Mouse (Mus musculus): ENCODE measurements around the gene Mfap4. TPM values are rescaled to one million over a fixed set of nuclear protein-coding genes. Genes with fewer than 3 reads are reported as not detected.
A peak's percentile ranks its signal among the peaks of the same experiment; 100 is the strongest.

The Mfap4 gene
- polyA plus RNA-seq, 1 experiment from 2014 or later = 11.0 TPM

DNA sequence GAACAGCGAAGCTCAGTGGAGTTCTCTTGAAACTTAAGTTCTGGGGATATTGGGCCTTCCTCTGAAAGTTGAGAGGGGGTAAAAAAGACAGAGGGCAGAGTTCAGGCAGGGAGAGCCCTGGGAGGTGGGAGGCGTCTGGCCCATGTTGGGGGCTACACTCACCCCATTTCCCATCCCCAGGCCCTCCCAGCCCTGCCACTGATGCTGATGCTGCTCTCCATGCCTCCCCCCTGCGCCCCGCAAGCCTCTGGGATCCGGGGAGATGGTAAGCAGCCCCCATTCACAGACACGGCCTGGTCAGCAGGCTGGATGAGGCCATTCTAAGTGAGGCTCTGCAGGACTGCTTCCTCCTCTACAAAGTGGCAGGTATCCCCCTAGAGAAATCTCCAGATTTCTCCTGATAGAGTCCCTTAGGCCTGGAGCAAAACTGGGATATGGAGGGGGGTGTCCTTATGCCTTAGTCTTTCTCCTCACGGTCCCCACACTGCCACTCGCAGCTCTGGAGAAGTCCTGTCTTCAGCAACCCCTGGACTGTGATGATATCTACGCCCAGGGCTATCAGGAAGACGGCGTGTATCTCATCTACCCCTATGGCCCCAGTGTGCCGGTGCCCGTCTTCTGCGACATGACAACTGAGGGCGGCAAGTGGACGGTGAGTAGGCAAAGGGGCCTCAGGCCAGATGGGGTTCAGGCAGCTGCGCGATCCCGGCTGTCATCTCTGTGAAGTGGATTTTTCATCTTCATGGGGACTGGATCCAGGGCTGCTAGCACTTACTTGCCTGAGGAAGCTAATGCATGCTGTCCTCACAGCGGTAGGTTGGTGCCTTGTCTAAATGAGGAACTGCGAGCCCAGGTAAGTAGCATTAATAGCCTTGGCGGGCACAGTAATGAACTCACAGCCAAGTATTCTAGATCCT is 568 bp downstream of the Mfap4 start:
- no peak for ATAC-seq
- peak overlapping the region; percentile 69 for H3K27ac ChIP-seq
- H3K4me3 ChIP-seq = no peak overlapping the region
- H3K4me2 ChIP-seq = peak overlapping the region; percentile 6; the same call in 1 of the 2 replicates
- 67% methylated on average over 22 of the region's 22 CpGs for WGBS (ENCODE audit: insufficient replicate concordance)
- peaks cover 12% of the 10 kb centered on the region; the same call in 1 of the 2 replicates for H3K27me3 ChIP-seq (replicated peaks)
- H3K9me3 ChIP-seq (replicated peaks) = no peaks in the 10 kb centered on the region
- H3K36me3 ChIP-seq = peaks cover 30% of the 10 kb centered on the region
- peaks cover 5% of the 10 kb centered on the region for H3K4me1 ChIP-seq
- H3K9ac ChIP-seq = no peak overlapping the region

- peaks cover 38% of the 10 kb centered on the region for H3K36me3 ChIP-seq
- no peak overlapping the region for H3K9ac ChIP-seq
- H3K4me2 ChIP-seq = no peak overlapping the region
- H3K27ac ChIP-seq = no peak overlapping the region
- no peaks in the 10 kb centered on the region for H3K9me3 ChIP-seq (replicated peaks)
- 78% methylated on average over 14 of the region's 14 CpGs for WGBS (ENCODE audit: insufficient replicate concordance)
- H3K4me3 ChIP-seq = no peak overlapping the region
- no peak for ATAC-seq
- peaks cover 12% of the 10 kb centered on the region; the same call in 1 of the 2 replicates for H3K27me3 ChIP-seq (replicated peaks)
- peaks cover 3% of the 10 kb centered on the region for H3K4me1 ChIP-seq
Measured at GRCm38 (mm10) chr11:61486458-61487219, 1.4 kb downstream of the Mfap4 start.

DNA sequence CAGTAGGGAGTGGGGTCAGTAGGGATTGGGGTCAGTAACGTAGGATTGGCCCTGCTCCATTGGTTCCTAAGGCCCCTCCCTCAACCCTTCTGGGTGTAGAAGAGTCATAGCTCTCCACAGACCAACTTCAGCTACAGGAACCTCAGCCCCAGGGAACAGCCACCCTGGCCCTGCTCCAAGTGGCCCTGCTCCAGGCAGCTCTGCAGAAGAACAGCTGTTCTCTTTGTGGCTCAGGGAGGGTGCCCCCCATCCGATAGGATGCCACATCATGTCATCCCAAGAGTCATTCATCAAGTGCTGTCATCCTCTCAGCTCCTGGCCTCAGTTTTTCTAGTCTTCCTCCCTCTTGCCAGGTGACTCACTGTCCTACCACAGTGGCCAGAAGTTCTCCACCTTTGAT is 2.2 kb downstream of the Mfap4 start:
- WGBS (ENCODE audit: insufficient replicate concordance) = 59% methylated on average over 2 of the region's 2 CpGs
- no peak for ATAC-seq
- no peak overlapping the region for H3K4me3 ChIP-seq
- peaks cover 2% of the 10 kb centered on the region; the same call in 1 of the 2 replicates for H3K4me1 ChIP-seq
- H3K9me3 ChIP-seq (replicated peaks) = no peaks in the 10 kb centered on the region
- H3K27me3 ChIP-seq (replicated peaks) = peaks cover 12% of the 10 kb centered on the region; the same call in 1 of the 2 replicates
- no peak overlapping the region for H3K9ac ChIP-seq
- no peak overlapping the region for H3K4me2 ChIP-seq
- H3K27ac ChIP-seq = no peak overlapping the region
- H3K36me3 ChIP-seq = peaks cover 46% of the 10 kb centered on the region

GRCm38 (mm10) chr11:61487936-61488335 is 2.7 kb downstream of the Mfap4 start:
- Histone ChIP-seq H3K4me3 (no peak overlapping the region), H3K9ac (no peak overlapping the region), H3K4me2 (no peak overlapping the region), H3K36me3 (peaks cover 49% of the 10 kb centered on the region), H3K27ac (no peak overlapping the region), H3K4me1 (peaks cover 7% of the 10 kb centered on the region), H3K27me3 (replicated peaks) (peaks cover 12% of the 10 kb centered on the region; the same call in 1 of the 2 replicates), H3K9me3 (replicated peaks) (no peaks in the 10 kb centered on the region)
- ATAC-seq = no peak
- 79% methylated on average over 7 of the region's 7 CpGs for WGBS (ENCODE audit: insufficient replicate concordance)

- Histone ChIP-seq H3K4me2 (no peak overlapping the region), H3K36me3 (peaks cover 49% of the 10 kb centered on the region), H3K27me3 (replicated peaks) (peaks cover 12% of the 10 kb centered on the region; the same call in 1 of the 2 replicates), H3K4me1 (peaks cover 13% of the 10 kb centered on the region), H3K9ac (no peak overlapping the region), H3K4me3 (no peak overlapping the region), H3K27ac (no peak overlapping the region), H3K9me3 (replicated peaks) (no peaks in the 10 kb centered on the region)
- WGBS (ENCODE audit: insufficient replicate concordance) = 90% methylated on average over 2 of the region's 2 CpGs
- no peak for ATAC-seq
Measured at GRCm38 (mm10) chr11:61489085-61489484, 3.9 kb downstream of the Mfap4 start.

DNA sequence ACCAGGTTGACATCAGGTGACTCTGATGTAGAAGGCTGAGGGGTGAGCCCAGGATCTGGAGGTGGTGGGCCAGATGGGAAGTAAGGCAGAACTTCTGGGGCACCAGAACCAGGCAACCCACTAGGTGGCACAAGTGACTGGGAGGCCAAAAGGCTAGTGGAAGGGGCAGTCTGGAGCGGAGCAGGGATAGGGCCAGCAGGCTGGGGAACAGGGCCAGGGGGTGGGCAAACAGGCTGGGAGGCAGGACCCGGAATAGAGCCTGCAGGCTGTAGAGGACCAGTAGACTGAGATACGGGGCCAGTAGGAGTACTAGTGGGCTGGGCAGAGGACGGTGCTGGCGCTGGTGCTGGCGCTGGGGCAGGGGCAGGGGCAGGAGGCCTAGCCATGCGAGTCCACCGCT is 4.6 kb downstream of the Mfap4 start:
- no peak overlapping the region for H3K4me2 ChIP-seq
- ATAC-seq = no peak
- no peak overlapping the region for H3K27ac ChIP-seq
- peaks cover 49% of the 10 kb centered on the region for H3K36me3 ChIP-seq
- peaks cover 8% of the 10 kb centered on the region; the same call in 1 of the 2 replicates for H3K27me3 ChIP-seq (replicated peaks)
- WGBS (ENCODE audit: insufficient replicate concordance) = 89% methylated on average over 8 of the region's 8 CpGs
- no peak overlapping the region for H3K9ac ChIP-seq
- H3K4me1 ChIP-seq = peaks cover 16% of the 10 kb centered on the region
- no peaks in the 10 kb centered on the region for H3K9me3 ChIP-seq (replicated peaks)
- H3K4me3 ChIP-seq = no peak overlapping the region

GRCm38 (mm10) chr11:61490944-61491520 is 5.8 kb downstream of the Mfap4 start:
- Histone ChIP-seq H3K4me1 (peaks cover 23% of the 10 kb centered on the region), H3K36me3 (peaks cover 49% of the 10 kb centered on the region), H3K4me3 (no peak overlapping the region), H3K9me3 (replicated peaks) (no peaks in the 10 kb centered on the region), H3K9ac (no peak overlapping the region), H3K27me3 (replicated peaks) (no peaks in the 10 kb centered on the region), H3K4me2 (no peak overlapping the region), H3K27ac (no peak overlapping the region)
- ATAC-seq = no peak
- 87% methylated on average over 22 of the region's 22 CpGs for WGBS (ENCODE audit: insufficient replicate concordance)

DNA sequence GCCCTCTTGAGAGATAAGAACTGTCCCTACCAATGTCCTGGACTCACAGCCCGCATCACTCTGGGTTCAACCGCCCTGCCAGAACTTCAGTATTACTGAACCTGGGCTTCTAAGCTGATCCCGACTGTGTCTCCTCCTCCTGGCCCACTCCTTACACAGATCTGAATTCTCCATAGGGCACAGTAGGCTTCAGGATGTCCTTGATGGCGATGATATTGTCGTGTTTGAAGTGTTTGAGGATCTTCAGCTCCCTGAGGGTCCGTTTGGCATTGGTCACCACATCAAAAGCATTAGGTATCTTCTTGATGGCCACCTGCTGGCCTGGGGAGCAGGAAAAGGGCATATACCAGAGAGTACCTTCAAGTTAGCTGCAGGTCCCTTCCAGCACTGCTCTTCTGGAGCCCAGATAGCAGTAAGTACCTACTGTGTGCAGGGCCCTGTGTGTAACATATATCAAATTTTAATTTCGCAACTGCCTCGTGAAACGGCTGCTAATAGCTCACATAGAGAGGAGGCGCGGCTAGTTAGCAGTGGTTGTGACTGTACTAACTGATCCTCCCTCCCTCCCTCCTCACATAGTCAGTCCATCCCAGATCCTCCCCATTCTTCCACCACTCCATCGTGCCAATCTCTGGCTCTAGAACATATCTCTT is 7.6 kb downstream of the Mfap4 start:
- Histone ChIP-seq H3K4me2 (peak overlapping the region; percentile 83), H3K9me3 (replicated peaks) (no peaks in the 10 kb centered on the region), H3K36me3 (peaks cover 49% of the 10 kb centered on the region), H3K4me1 (peaks cover 23% of the 10 kb centered on the region), H3K4me3 (peak overlapping the region; percentile 74), H3K27me3 (replicated peaks) (no peaks in the 10 kb centered on the region), H3K27ac (no peak overlapping the region), H3K9ac (peak overlapping the region; percentile 74)
- WGBS (ENCODE audit: insufficient replicate concordance) = 63% methylated on average over 12 of the region's 12 CpGs
- no peak for ATAC-seq

GRCm38 (mm10) chr11:61493525-61494128 is 8.4 kb downstream of the Mfap4 start:
- peaks cover 25% of the 10 kb centered on the region for H3K4me1 ChIP-seq
- peak overlapping the region; percentile 74 for H3K9ac ChIP-seq
- peak; percentile 70 for ATAC-seq
- H3K27ac ChIP-seq = peak overlapping the region; percentile 69
- peaks cover 41% of the 10 kb centered on the region for H3K36me3 ChIP-seq
- H3K27me3 ChIP-seq (replicated peaks) = no peaks in the 10 kb centered on the region
- no peaks in the 10 kb centered on the region for H3K9me3 ChIP-seq (replicated peaks)
- peak overlapping the region; percentile 74 for H3K4me3 ChIP-seq
- WGBS (ENCODE audit: insufficient replicate concordance) = 3% methylated on average over 48 of the region's 50 CpGs
- H3K4me2 ChIP-seq = peak overlapping the region; percentile 83

DNA sequence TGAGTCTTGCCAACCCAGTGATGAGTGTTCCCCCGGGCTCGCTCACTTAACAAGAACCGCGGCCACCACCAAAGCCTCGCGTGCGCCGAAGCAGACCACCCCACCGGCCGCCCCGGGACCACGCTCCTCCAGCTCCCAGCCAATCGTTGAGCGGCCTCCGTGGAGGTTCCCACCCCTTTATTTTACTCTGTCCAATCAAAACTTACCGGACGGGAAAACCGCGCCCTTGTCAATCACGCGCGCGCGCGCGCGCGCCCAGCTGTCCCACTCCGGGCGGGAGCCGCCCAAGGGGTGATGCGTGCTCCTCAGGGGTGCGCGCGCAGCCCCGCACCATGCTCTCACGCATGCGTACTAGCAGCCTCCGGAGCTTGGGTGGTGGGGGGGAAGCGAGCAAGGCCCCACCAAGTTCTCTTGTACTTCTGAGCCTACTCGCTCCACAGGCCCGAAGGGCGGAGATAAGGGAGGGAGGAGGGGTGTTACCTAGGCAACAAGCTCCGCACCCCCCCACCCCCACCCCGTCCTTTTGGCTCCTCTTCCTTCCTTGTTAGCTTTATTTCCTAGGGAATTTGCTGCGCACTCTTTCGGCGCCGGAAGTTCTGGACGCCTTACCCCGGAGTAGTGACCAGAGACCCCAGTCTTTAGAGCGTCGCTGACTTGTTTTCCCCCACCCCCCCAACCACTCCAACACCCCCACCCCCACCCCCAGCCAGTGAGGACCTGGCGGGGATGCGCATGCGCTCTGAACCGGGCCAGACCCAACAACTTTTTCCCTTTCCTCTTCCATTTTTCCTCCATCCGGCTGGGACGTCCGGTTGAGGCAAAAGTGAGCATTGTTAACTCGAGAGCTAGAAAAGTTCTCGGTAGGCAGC is 9.1 kb downstream of the Mfap4 start, which contains the start of gene Mapk7:
Gene Mapk7, minus strand, starts transcription at position 278 of the 869 bp plus-strand sequence.
- peak within 1 kb of the TSS; percentile 74 for H3K4me3 ChIP-seq
- peak within 1 kb of the TSS; percentile 83 for H3K4me2 ChIP-seq
- no peaks in the 10 kb centered on the region for H3K9me3 ChIP-seq (replicated peaks)
- peak within 1 kb of the TSS; percentile 74 for H3K9ac ChIP-seq
- H3K36me3 ChIP-seq = peaks cover 34% of the 10 kb centered on the region
- H3K4me1 ChIP-seq = peaks cover 30% of the 10 kb centered on the region
- under 1% methylated on average over 62 of the region's 62 CpGs for WGBS (ENCODE audit: insufficient replicate concordance)
- peak; percentile 92 for ATAC-seq
- H3K27ac ChIP-seq = peak within 1 kb of the TSS; percentile 75
- H3K27me3 ChIP-seq (replicated peaks) = no peaks in the 10 kb centered on the region

Measured in liver, embryonic 12.5 days (tissue).